Mouse (Mus musculus): ENCODE measurements at regions not wholly inside any gene's neighbourhood (a gene's known extent, or its start where the extent isn't known, plus 50 kb on each side); places are given as distances from the start of the nearest gene placed in this dataset.

DNA sequence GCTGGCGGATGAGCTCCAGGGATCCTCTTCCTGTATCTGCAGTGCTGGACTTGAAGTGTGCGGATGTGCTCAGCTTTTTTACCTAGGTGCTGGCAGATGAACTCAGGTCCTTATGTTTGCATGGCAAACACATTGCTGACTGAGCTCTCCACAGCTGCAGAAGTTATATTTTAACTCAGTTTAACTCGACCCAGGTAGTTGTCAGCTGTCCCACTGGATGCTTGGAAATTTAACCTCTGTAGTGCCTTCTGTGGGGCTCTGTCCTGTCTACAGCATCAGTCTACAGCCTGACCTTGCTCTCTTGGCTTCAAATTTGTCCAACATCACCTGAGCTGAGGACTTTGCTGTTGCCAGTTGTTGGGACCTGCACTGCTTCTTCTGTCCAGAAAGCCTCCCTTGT, 139.2 kb downstream of the Ttc32 start:
- Histone ChIP-seq H3K27ac (ENCODE audit: insufficient read depth, low read depth, low read length) (no peak overlapping the region), H3K4me1 (ENCODE audit: control insufficient read depth, insufficient read depth, low read length) (no peaks in the 10 kb centered on the region), H3K4me3 (ENCODE audit: insufficient read depth, low read length) (no peak overlapping the region)
- TF ChIP-seq POLR2A (IDR thresholded peaks at IDR 0.05; ENCODE audit: borderline replicate concordance, low read depth, low read length) (no peak), CTCF (IDR thresholded peaks at IDR 0.05; ENCODE audit: low read depth, low read length) (no peak)

DNA sequence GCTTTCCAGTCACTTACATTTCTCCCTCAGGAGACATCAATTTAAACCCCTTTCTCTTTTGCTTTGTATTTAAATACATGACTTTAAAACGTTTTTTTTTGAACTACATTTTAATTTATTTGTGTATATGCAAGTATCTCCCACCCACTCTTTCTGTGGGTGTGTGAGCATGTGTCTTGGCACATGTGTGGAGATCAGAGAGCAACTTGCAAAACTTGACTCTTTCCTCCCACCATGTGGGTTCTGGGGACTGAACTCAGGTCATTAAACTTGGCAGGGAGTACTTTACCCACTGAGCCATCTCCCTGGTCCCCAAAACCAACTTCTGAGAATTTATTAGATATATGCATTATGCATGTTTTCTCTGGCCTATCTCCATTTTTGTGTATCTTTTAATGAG, 143.9 kb downstream of the Ttc32 start:
- TF ChIP-seq POLR2A (IDR thresholded peaks at IDR 0.05; ENCODE audit: borderline replicate concordance, low read depth, low read length) (no peak), CTCF (IDR thresholded peaks at IDR 0.05; ENCODE audit: low read depth, low read length) (no peak)
- H3K27ac ChIP-seq (ENCODE audit: insufficient read depth, low read depth, low read length) = no peak overlapping the region
- H3K4me3 ChIP-seq (ENCODE audit: insufficient read depth, low read length) = no peak overlapping the region
- H3K4me1 ChIP-seq (ENCODE audit: control insufficient read depth, insufficient read depth, low read length) = no peaks in the 10 kb centered on the region

DNA sequence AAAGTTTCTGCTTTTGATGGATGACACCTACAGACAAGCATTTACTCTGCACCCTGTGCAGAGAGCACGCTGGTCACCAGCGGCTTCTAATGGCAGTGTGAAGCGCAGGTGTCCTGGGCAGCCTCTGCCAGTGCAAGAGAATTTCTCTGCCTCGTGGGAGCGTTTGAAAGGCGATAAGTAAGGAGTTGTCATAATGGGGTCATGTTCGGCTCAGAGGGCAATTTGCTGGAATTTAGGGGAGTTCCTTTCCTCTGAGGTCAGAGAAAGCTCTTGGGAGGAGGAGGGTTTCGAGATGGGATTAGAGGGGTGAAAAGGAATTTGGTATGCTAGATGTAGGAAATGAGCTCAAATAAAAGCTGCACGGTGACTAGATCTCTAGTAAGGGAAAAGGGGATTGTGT, 144.5 kb downstream of the Ttc32 start:
- TF ChIP-seq CTCF (IDR thresholded peaks at IDR 0.05; ENCODE audit: low read depth, low read length) (no peak), POLR2A (IDR thresholded peaks at IDR 0.05; ENCODE audit: borderline replicate concordance, low read depth, low read length) (no peak)

DNA sequence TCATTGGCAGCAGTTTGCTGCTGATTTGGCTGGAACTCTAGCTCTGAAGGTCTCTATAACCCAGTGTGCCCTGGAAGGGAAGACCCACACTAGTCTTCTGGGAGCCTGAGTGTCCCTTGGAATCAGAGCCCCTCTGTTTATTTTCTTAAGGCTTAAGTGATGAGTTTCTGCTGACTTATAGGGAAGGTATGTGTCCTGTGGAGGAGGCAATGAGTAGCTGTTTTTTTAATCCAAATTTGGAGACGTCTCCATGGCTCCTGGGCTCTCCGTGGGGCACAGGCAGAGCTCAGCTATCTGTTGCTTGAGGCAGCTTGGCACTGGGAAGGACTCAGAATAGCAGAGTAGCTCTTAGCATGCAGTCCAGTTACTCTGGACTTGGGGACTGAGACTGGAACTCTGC, 146.4 kb downstream of the Ttc32 start:
- no peak for TF ChIP-seq POLR2A (IDR thresholded peaks at IDR 0.05; ENCODE audit: borderline replicate concordance, low read depth, low read length)
- no peak for TF ChIP-seq CTCF (IDR thresholded peaks at IDR 0.05; ENCODE audit: low read depth, low read length)
- Histone ChIP-seq H3K27ac (ENCODE audit: insufficient read depth, low read depth, low read length) (no peak overlapping the region), H3K4me1 (ENCODE audit: control insufficient read depth, insufficient read depth, low read length) (no peaks in the 10 kb centered on the region), H3K4me3 (ENCODE audit: insufficient read depth, low read length) (no peak overlapping the region)

More for the DNA sequence above, 144.5 kb downstream of the Ttc32 start:
- Histone ChIP-seq H3K4me1 (ENCODE audit: control insufficient read depth, insufficient read depth, low read length) (no peaks in the 10 kb centered on the region), H3K27ac (ENCODE audit: insufficient read depth, low read depth, low read length) (no peak overlapping the region), H3K4me3 (ENCODE audit: insufficient read depth, low read length) (no peak overlapping the region)

DNA sequence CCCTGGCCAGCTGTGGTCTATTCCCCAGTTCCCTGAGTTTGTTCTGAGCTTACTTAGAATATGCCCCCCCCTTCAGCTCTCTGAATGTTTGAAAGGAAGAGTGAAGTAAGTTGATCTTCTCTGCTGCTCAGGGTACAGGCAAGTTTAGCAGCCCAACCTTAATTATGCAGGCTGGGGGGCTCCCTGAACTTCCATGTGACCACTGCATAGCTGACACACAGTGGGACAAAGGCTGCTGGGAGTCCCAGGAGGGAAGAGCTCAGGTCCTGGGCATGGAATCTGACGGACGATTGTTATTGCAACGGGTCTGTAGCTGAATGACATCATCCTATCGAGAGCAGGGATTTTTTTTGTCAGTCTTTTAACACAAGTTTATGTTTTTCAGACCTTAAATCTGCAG, 148.8 kb downstream of the Ttc32 start:
- Histone ChIP-seq H3K4me1 (ENCODE audit: control insufficient read depth, insufficient read depth, low read length) (no peaks in the 10 kb centered on the region), H3K4me3 (ENCODE audit: insufficient read depth, low read length) (no peak overlapping the region), H3K27ac (ENCODE audit: insufficient read depth, low read depth, low read length) (no peak overlapping the region)
- TF ChIP-seq POLR2A (IDR thresholded peaks at IDR 0.05; ENCODE audit: borderline replicate concordance, low read depth, low read length) (no peak), CTCF (IDR thresholded peaks at IDR 0.05; ENCODE audit: low read depth, low read length) (no peak)

DNA sequence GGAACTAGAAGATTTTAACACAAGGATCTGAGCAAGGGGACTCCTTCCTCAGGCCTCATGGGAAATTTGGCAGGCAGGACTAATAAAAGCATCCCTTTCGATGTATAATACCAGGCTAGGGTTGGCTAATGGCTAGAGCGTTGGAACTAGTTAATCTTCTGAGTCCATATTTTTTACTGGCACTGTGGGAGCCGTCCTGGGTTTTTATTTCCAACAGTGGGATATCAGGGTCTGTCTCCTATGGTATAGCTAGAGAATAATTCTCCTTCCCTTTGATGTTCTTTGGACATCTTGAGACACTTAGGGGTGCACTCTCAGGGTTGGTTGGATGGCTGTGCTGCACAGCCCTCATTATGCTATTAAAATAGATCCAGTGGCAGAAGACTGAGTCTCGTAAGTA, 150.9 kb downstream of the Ttc32 start:
- TF ChIP-seq CTCF (IDR thresholded peaks at IDR 0.05; ENCODE audit: low read depth, low read length) (no peak), POLR2A (IDR thresholded peaks at IDR 0.05; ENCODE audit: borderline replicate concordance, low read depth, low read length) (no peak)
- no peak overlapping the region for H3K4me3 ChIP-seq (ENCODE audit: insufficient read depth, low read length)
- H3K4me1 ChIP-seq (ENCODE audit: control insufficient read depth, insufficient read depth, low read length) = no peaks in the 10 kb centered on the region
- no peak overlapping the region for H3K27ac ChIP-seq (ENCODE audit: insufficient read depth, low read depth, low read length)

DNA sequence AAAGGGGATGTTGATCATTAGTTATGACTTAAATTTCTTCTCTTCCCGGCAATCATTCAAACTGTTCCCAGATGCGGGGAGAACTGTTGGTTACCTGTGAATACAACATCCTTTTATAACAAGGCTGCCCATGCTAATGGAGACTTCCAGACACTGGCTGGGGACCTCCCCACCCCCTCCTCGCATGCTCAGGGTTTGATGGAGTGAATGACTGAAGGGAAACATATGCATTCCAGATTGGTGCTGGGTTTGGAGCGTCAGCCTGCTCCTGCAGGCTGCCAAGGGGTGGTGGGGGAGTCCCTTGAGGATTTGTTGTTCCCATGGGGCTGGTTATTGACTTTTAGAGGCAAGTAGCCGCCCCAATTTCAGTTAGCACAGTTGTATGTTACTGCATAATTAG, 161.9 kb downstream of the Ttc32 start:
- Histone ChIP-seq H3K27ac (ENCODE audit: insufficient read depth, low read depth, low read length) (no peak overlapping the region), H3K4me3 (ENCODE audit: insufficient read depth, low read length) (no peak overlapping the region), H3K4me1 (ENCODE audit: control insufficient read depth, insufficient read depth, low read length) (no peaks in the 10 kb centered on the region)
- TF ChIP-seq POLR2A (IDR thresholded peaks at IDR 0.05; ENCODE audit: borderline replicate concordance, low read depth, low read length) (no peak), CTCF (IDR thresholded peaks at IDR 0.05; ENCODE audit: low read depth, low read length) (no peak)

DNA sequence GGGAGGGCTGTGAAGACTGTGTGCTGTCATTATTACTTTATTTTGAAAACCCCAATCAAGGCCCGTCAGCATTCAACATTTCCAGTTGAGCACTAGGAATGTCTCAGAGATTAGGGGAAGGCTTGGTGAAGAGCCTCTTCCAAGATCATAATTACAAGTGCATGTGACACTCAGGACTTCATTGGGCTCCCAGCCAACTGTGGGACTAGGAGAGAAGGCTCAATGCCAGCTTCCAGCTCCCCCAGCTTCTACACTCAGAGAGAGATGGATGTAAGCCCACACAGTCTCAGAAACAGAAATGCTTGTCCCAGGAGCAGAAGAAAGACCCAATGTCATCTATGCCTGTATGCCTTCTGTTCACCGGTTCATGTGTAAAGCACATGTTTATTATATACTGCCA, 169.5 kb downstream of the Ttc32 start:
- no peak for TF ChIP-seq POLR2A (IDR thresholded peaks at IDR 0.05; ENCODE audit: borderline replicate concordance, low read depth, low read length)
- TF ChIP-seq CTCF (IDR thresholded peaks at IDR 0.05; ENCODE audit: low read depth, low read length) = no peak
- H3K4me3 ChIP-seq (ENCODE audit: insufficient read depth, low read length) = no peak overlapping the region
- no peaks in the 10 kb centered on the region for H3K4me1 ChIP-seq (ENCODE audit: control insufficient read depth, insufficient read depth, low read length)
- H3K27ac ChIP-seq (ENCODE audit: insufficient read depth, low read depth, low read length) = no peak overlapping the region

DNA sequence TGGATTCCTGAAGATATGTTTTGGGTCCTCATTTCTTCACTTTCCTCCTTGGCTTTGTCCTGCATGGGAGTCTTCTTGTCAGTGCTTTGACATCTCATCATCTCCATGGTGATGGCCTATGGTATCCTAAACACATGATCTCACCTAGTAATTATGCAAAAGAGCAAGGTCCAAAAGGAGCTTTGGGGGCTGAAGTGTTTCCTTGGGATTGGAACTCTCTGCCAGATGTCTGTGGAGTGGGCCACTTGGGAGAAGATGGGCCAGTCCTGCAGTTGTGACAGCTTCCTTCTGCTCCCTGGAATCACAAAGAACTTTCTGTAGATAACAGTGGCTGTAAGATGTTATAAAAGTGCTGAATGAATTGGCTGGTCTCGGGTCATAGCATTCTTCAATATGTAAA, 182.4 kb downstream of the Ttc32 start:
- TF ChIP-seq CTCF (IDR thresholded peaks at IDR 0.05; ENCODE audit: low read depth, low read length) = no peak
- TF ChIP-seq POLR2A (IDR thresholded peaks at IDR 0.05; ENCODE audit: borderline replicate concordance, low read depth, low read length) = no peak
- Histone ChIP-seq H3K27ac (ENCODE audit: insufficient read depth, low read depth, low read length) (no peak overlapping the region), H3K4me1 (ENCODE audit: control insufficient read depth, insufficient read depth, low read length) (no peaks in the 10 kb centered on the region), H3K4me3 (ENCODE audit: insufficient read depth, low read length) (no peak overlapping the region)

DNA sequence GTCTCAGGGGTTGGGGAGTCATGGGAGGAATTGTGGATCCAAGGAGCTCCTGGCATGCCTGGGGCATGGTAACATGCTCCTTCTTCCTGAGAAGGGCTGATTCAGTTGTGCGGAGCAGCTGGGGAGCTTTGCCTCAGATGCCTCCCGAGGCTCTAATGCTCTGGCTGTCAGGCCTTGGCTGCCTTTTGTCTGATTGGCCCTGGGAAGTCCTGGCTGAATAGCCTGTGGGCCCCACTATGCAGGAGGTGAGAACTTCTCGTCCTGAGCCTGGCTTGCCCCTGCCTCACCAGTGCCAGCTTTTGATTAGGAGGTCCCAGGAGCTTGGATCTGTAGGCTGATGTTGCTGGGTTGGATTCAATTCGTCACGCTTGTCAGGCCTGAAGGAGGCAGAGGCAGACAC, 195.2 kb downstream of the Ttc32 start:
- TF ChIP-seq CTCF (IDR thresholded peaks at IDR 0.05; ENCODE audit: low read depth, low read length) (no peak), POLR2A (IDR thresholded peaks at IDR 0.05; ENCODE audit: borderline replicate concordance, low read depth, low read length) (no peak)
- Histone ChIP-seq H3K4me3 (ENCODE audit: insufficient read depth, low read length) (no peak overlapping the region), H3K4me1 (ENCODE audit: control insufficient read depth, insufficient read depth, low read length) (no peaks in the 10 kb centered on the region), H3K27ac (ENCODE audit: insufficient read depth, low read depth, low read length) (no peak overlapping the region)

DNA sequence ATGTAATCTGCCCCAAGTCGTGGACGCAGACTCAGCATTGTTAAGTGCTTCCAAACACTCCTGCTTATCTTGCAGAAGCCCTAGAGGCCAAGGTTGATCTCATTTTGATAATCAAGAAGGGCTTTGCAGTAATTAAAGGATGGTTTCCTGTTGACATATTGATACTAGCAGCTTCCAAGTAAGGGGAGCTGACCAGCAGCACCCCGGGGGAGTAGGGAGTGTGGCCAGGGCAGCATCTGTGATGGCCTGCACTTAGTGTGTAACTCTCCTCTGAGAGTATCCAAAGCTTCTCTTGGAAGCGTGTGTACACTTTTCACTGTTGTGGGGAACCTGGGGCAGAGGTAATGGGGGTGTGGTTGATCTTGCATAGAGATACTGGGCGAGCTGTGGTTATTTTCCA, 198.1 kb downstream of the Ttc32 start:
- no peak overlapping the region for H3K4me3 ChIP-seq (ENCODE audit: insufficient read depth, low read length)
- H3K4me1 ChIP-seq (ENCODE audit: control insufficient read depth, insufficient read depth, low read length) = no peaks in the 10 kb centered on the region
- H3K27ac ChIP-seq (ENCODE audit: insufficient read depth, low read depth, low read length) = no peak overlapping the region
- TF ChIP-seq POLR2A (IDR thresholded peaks at IDR 0.05; ENCODE audit: borderline replicate concordance, low read depth, low read length) (no peak), CTCF (IDR thresholded peaks at IDR 0.05; ENCODE audit: low read depth, low read length) (no peak)
